ENCODE assay signal across 9 mouse cellular contexts in genomic region chr13:58112601-58113041, GRCm38 (mm10). TPM values are rescaled to one million over a fixed set of nuclear protein-coding genes. Genes with fewer than 3 reads are reported as not detected.
DNase-seq lines count a peak whose midpoint lies in the region; ATAC-seq and TF ChIP-seq lines count a peak whose summit lies in the region.
"Had no signal": no experiment of that assay in that cellular context is flagged by ENCODE, and none has a peak within 500 bp of the region (broad histone marks: within the 10 kb centered on the region; RNA-seq: fewer than 3 reads in every experiment).

No protein-coding gene starts in this region.

- peak overlapping the region; percentile 58 for H3K4me3 ChIP-seq in kidney, embryonic 14.5 days (ENCODE audit: low read length)
- H3K4me3 ChIP-seq in bone marrow, adult 2 months (replicated peaks; ENCODE audit: control insufficient read depth, low read depth, low read length) = peak overlapping the region; percentile 36
- peak overlapping the region; percentile 40 for H3K4me3 ChIP-seq in embryonic fibroblast, embryonic 13.5 days (ENCODE audit: insufficient read depth, low read length)
- H3K4me3 ChIP-seq in intestine, embryonic 14.5 days (ENCODE audit: low read depth, low read length) = peak overlapping the region; percentile 62
- H3K4me3 ChIP-seq in midbrain, embryonic 15.5 days = peak overlapping the region; percentile 53

- no peak for TF ChIP-seq CTCF in bone marrow, adult 2 months (IDR thresholded peaks at IDR 0.05; ENCODE audit: control insufficient read depth, insufficient read depth, low read length)
- TF ChIP-seq CTCF in embryonic fibroblast, embryonic 13.5 days (IDR thresholded peaks at IDR 0.05; ENCODE audit: borderline replicate concordance, insufficient read depth, low read length) = no peak

- no peak for ATAC-seq in kidney, embryonic 14.5 days (ENCODE audit: low FRiP score, low TSS enrichment)
- ATAC-seq in intestine, embryonic 14.5 days (replicated peaks; ENCODE audit: low FRiP score, low TSS enrichment, low read depth) = no peak
- ATAC-seq in midbrain, embryonic 15.5 days (replicated peaks) = peak; percentile 1
- ATAC-seq: Patski had no signal

- peak overlapping the region; percentile 82 for H3K4me2 ChIP-seq in kidney, embryonic 14.5 days (replicated peaks; ENCODE audit: low read depth, low read length)
- H3K4me2 ChIP-seq in intestine, embryonic 14.5 days (ENCODE audit: low read length) = peak overlapping the region; percentile 90
- H3K4me2 ChIP-seq in midbrain, embryonic 15.5 days = peak overlapping the region; percentile 85

- no peaks in the 10 kb centered on the region for H3K9me3 ChIP-seq in kidney, embryonic 14.5 days (ENCODE audit: control insufficient read depth, low read length)
- no peaks in the 10 kb centered on the region for H3K9me3 ChIP-seq in intestine, embryonic 14.5 days (ENCODE audit: control insufficient read depth, low read length)
- H3K9me3 ChIP-seq in midbrain, embryonic 15.5 days = no peaks in the 10 kb centered on the region

- H3K27me3 ChIP-seq in kidney, embryonic 14.5 days (ENCODE audit: control insufficient read depth, insufficient read depth, low read length) = no peaks in the 10 kb centered on the region
- no peaks in the 10 kb centered on the region for H3K27me3 ChIP-seq in intestine, embryonic 14.5 days (replicated peaks; ENCODE audit: control insufficient read depth, insufficient read depth, low read length)
- no peaks in the 10 kb centered on the region for H3K27me3 ChIP-seq in midbrain, embryonic 15.5 days (replicated peaks)
- H3K27me3 ChIP-seq: Patski had no signal

- DNase-seq in kidney, postnatal 4 days = no peak
- DNase-seq in intestine, embryonic 14.5 days (ENCODE audit: low spot score) = peak; percentile 62
- no peak for DNase-seq in layer of hippocampus, adult 9-11 months
- no peak for DNase-seq in adrenal gland, postnatal 25 days

- H3K36me3 ChIP-seq in kidney, embryonic 14.5 days (ENCODE audit: control insufficient read depth, insufficient read depth, low read length) = no peaks in the 10 kb centered on the region
- H3K36me3 ChIP-seq in intestine, embryonic 14.5 days (ENCODE audit: control insufficient read depth, insufficient read depth, low read length) = no peaks in the 10 kb centered on the region
- H3K36me3 ChIP-seq in midbrain, embryonic 15.5 days (replicated peaks) = no peaks in the 10 kb centered on the region

- peak overlapping the region; percentile 61; the same call in 1 of the 2 replicates for H3K27ac ChIP-seq in kidney, embryonic 14.5 days (ENCODE audit: low read depth, low read length)
- H3K27ac ChIP-seq in bone marrow, adult 2 months (ENCODE audit: control insufficient read depth, insufficient read depth, low read depth, low read length, poor library complexity) = no peak overlapping the region
- H3K27ac ChIP-seq in embryonic fibroblast, embryonic 13.5 days (ENCODE audit: insufficient read depth, low read length) = no peak overlapping the region
- 0 out of 2 replicates have a peak overlapping the region, but pooled peaks have one; percentile 69 for H3K27ac ChIP-seq in intestine, embryonic 14.5 days (ENCODE audit: low read depth)
- peak overlapping the region; percentile 93 for H3K27ac ChIP-seq in midbrain, embryonic 15.5 days

- WGBS in kidney, embryonic 14.5 days = 13% methylated on average over 11 of the region's 11 CpGs
- WGBS in bone marrow, adult 2 months = 2% methylated on average over 11 of the region's 11 CpGs
- 12% methylated on average over 11 of the region's 11 CpGs for WGBS in intestine, embryonic 14.5 days
- WGBS in midbrain, embryonic 15.5 days = 15% methylated on average over 11 of the region's 11 CpGs

- no peak for TF ChIP-seq POLR2A in bone marrow, adult 2 months (IDR thresholded peaks at IDR 0.05; ENCODE audit: borderline replicate concordance, control insufficient read depth, low read depth, low read length)
- no peak for TF ChIP-seq POLR2A in embryonic fibroblast, embryonic 13.5 days (IDR thresholded peaks at IDR 0.05; ENCODE audit: low read depth, low read length)

- H3K4me1 ChIP-seq in kidney, embryonic 14.5 days (ENCODE audit: control insufficient read depth, insufficient read depth, low read length) = peaks cover 11% of the 10 kb centered on the region; the same call in 1 of the 2 replicates
- no peaks in the 10 kb centered on the region for H3K4me1 ChIP-seq in bone marrow, adult 2 months (ENCODE audit: control insufficient read depth, insufficient read depth, low read length)
- H3K4me1 ChIP-seq in embryonic fibroblast, embryonic 13.5 days (ENCODE audit: control insufficient read depth, insufficient read depth, low read length) = 0 out of 2 replicates have a peak, but pooled peaks cover 3% of the 10 kb centered on the region
- H3K4me1 ChIP-seq in intestine, embryonic 14.5 days (replicated peaks; ENCODE audit: control insufficient read depth, insufficient read depth, low read length) = peaks cover 18% of the 10 kb centered on the region
- peaks cover 27% of the 10 kb centered on the region for H3K4me1 ChIP-seq in midbrain, embryonic 15.5 days

- H3K9ac ChIP-seq in kidney, embryonic 14.5 days (ENCODE audit: low read depth, low read length) = peak overlapping the region; percentile 59
- peak overlapping the region; percentile 59 for H3K9ac ChIP-seq in intestine, embryonic 14.5 days (ENCODE audit: low read length)
- H3K9ac ChIP-seq in midbrain, embryonic 15.5 days = peak overlapping the region; percentile 66

RNA-seq across cellular contexts. Expression of gene Klhl3, which starts 0.8 kb away (rescaled TPM):
- 4.1 and 6.0 TPM in 2 replicates for polyA plus RNA-seq in kidney, embryonic 14.5 days (2014; fragmentation: Nextera tagmentation; extraction: Ambion mirVana)
- polyA plus RNA-seq in bone marrow, adult 2 months (2011; ENCODE audit: insufficient read depth, insufficient read length, low replicate concordance, missing spikeins) = 0.50 and 0.72 TPM in 2 replicates
- 0.43 and 0.53 TPM in 2 replicates for polyA plus RNA-seq in embryonic fibroblast, embryonic 13.5 days (2011; ENCODE audit: insufficient read length, low read depth, missing spikeins)
- 3.0 and 3.3 TPM in 2 replicates for polyA plus RNA-seq in intestine, embryonic 14.5 days (2014; fragmentation: Nextera tagmentation; extraction: Ambion mirVana)
- polyA plus RNA-seq in midbrain, embryonic 15.5 days (2015; fragmentation: Nextera tagmentation; extraction: Ambion mirVana) = 12.7 and 14.2 TPM in 2 replicates
- total RNA-seq in adrenal gland, postnatal 25 days (2021) = 1.5 and 3.2 TPM in 2 replicates

RNA-seq across cellular contexts. Expression of gene Hnrnpa0, which starts 15.7 kb away (rescaled TPM):
- 55.5 and 103 TPM in 2 replicates for polyA plus RNA-seq in kidney, embryonic 14.5 days (2014; fragmentation: Nextera tagmentation; extraction: Ambion mirVana)
- polyA plus RNA-seq in bone marrow, adult 2 months (2011; ENCODE audit: insufficient read depth, insufficient read length, low replicate concordance, missing spikeins) = 48.0 and 58.4 TPM in 2 replicates
- 188 and 202 TPM in 2 replicates for polyA plus RNA-seq in embryonic fibroblast, embryonic 13.5 days (2011; ENCODE audit: insufficient read length, low read depth, missing spikeins)
- 42.5 and 42.8 TPM in 2 replicates for polyA plus RNA-seq in intestine, embryonic 14.5 days (2014; fragmentation: Nextera tagmentation; extraction: Ambion mirVana)
- 40.5 and 48.7 TPM in 2 replicates for polyA plus RNA-seq in midbrain, embryonic 15.5 days (2015; fragmentation: Nextera tagmentation; extraction: Ambion mirVana)
- total RNA-seq in adrenal gland, postnatal 25 days (2021) = 115 and 127 TPM in 2 replicates

RNA-seq across cellular contexts. Expression of gene Idnk, which starts 44.8 kb away (rescaled TPM):
- polyA plus RNA-seq in kidney, embryonic 14.5 days (2014; fragmentation: Nextera tagmentation; extraction: Ambion mirVana) = 33.4 and 41.8 TPM in 2 replicates
- polyA plus RNA-seq in bone marrow, adult 2 months (2011; ENCODE audit: insufficient read depth, insufficient read length, low replicate concordance, missing spikeins) = 42.7 and 86.0 TPM in 2 replicates
- polyA plus RNA-seq in embryonic fibroblast, embryonic 13.5 days (2011; ENCODE audit: insufficient read length, low read depth, missing spikeins) = 20.0 and 27.7 TPM in 2 replicates
- polyA plus RNA-seq in intestine, embryonic 14.5 days (2014; fragmentation: Nextera tagmentation; extraction: Ambion mirVana) = 35.7 and 39.0 TPM in 2 replicates
- 60.4 and 60.8 TPM in 2 replicates for polyA plus RNA-seq in midbrain, embryonic 15.5 days (2015; fragmentation: Nextera tagmentation; extraction: Ambion mirVana)
- 45.4 and 55.2 TPM in 2 replicates for total RNA-seq in adrenal gland, postnatal 25 days (2021)

Comparison
In these comparisons a context has a peak if more than half of its experiments do, and no peak if none do; other contexts are left out.
1. H3K27ac ChIP-seq: peak in kidney, embryonic 14.5 days (single experiment), intestine, embryonic 14.5 days (single experiment) and midbrain, embryonic 15.5 days (single experiment); none in bone marrow, adult 2 months (single experiment) and embryonic fibroblast, embryonic 13.5 days (single experiment).
2. Peak in every context shown above with its lines, with median percentiles within 50 percentile points of each other: H3K4me2 ChIP-seq, H3K4me3 ChIP-seq and H3K9ac ChIP-seq.